Mouse (Mus musculus): ENCODE measurements around the gene Olfr319. TPM values are rescaled to one million over a fixed set of nuclear protein-coding genes. Genes with fewer than 3 reads are reported as not detected.

Gene Olfr319
- total and polyA plus RNA-seq, 3 experiments: 0.27 TPM; not detected in 2

DNA sequence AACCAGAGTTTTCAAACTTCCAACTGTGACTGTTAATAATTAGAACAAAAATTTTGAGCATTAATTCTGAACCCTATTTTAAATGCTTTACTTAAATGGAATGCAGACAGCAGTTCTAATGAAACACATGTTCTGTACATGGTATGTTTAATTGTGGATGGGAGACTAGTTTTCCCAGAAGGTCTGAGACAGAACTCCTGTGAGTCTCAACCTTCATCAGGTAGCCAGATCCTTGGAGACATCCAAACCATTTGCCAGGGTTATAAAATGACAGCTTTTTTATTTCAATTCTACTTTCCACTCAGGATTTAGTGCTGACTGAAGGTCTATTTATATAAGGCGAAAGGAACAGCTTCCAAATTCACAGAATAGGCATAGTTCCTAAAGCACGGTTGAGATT lies 53.5 kb downstream of the Olfr319 start, which contains the start of gene Olfr316:
Gene Olfr316, plus strand, starts transcription at position 301 of the 400 bp plus-strand sequence.
- TF ChIP-seq TAL1 (conservative IDR thresholded peaks at IDR 0.05; ENCODE audit: low read depth, low read length) (no peak), GATA1 (IDR thresholded peaks at IDR 0.05; ENCODE audit: borderline replicate concordance, low read length) (no peak), CTCF (IDR thresholded peaks at IDR 0.05; ENCODE audit: low read depth, low read length) (no peak), POLR2AphosphoS5 (IDR thresholded peaks at IDR 0.05; ENCODE audit: insufficient replicate concordance, low read depth, low read length) (no peak), GATA2 (IDR thresholded peaks at IDR 0.05; ENCODE audit: borderline replicate concordance, low read depth, low read length) (no peak)
- H3K4me3 ChIP-seq (ENCODE audit: low read depth, low read length): no peak within 1 kb of the TSS
- H3K9me3 ChIP-seq (replicated peaks): no peaks in the 10 kb centered on the region
- H3K36me3 ChIP-seq (replicated peaks): no peaks in the 10 kb centered on the region
- DNase-seq (ENCODE audit: low spot score): no peak
- no peak for ATAC-seq (ENCODE audit: extremely low read depth, insufficient number of reproducible peaks, low FRiP score, poor library complexity, severe bottlenecking)
- H3K27me3 ChIP-seq (ENCODE audit: insufficient read depth, low read length): no peaks in the 10 kb centered on the region
- H3K4me1 ChIP-seq (ENCODE audit: insufficient read depth, low read depth, low read length): no peaks in the 10 kb centered on the region

Other genes with a start within 250 kb of the Olfr319 start
Only the 20 nearest of the 30 such genes appear.
- not detected in 2 replicates for gene Olfr329-ps, start 152.7 kb upstream of the Olfr319 start, total RNA-seq (2014; fragmentation: Nextera tagmentation)
- gene Olfr329-ps, start 152.7 kb upstream of the Olfr319 start, total RNA-seq (2017): 0.29 TPM in 1 of 2 replicates, not detected in the other
- gene Olfr329-ps, start 152.7 kb upstream of the Olfr319 start, polyA plus RNA-seq (2012): not detected in 2 replicates
- not detected in 2 replicates for gene Olfr328, start 143.5 kb upstream of the Olfr319 start, total RNA-seq (2014; fragmentation: Nextera tagmentation)
- gene Olfr328, start 143.5 kb upstream of the Olfr319 start, total RNA-seq (2017): 0.16 and 0.29 TPM in 2 replicates
- not detected in 2 replicates for gene Olfr328, start 143.5 kb upstream of the Olfr319 start, polyA plus RNA-seq (2012)
- gene Olfr224, start 128.6 kb upstream of the Olfr319 start, total RNA-seq (2014; fragmentation: Nextera tagmentation): not detected in 2 replicates
- 0.11 TPM in 1 of 2 replicates, not detected in the other for gene Olfr224, start 128.6 kb upstream of the Olfr319 start, total RNA-seq (2017)
- not detected in 2 replicates for gene Olfr224, start 128.6 kb upstream of the Olfr319 start, polyA plus RNA-seq (2012)
- not detected in 2 replicates for gene Olfr325, start 121.4 kb upstream of the Olfr319 start, total RNA-seq (2014; fragmentation: Nextera tagmentation)
- gene Olfr325, start 121.4 kb upstream of the Olfr319 start, total RNA-seq (2017): 0.16 TPM in 1 of 2 replicates, not detected in the other
- gene Olfr325, start 121.4 kb upstream of the Olfr319 start, polyA plus RNA-seq (2012): not detected in 2 replicates
- not detected in 2 replicates for gene Olfr324, start 104.0 kb upstream of the Olfr319 start, total RNA-seq (2014; fragmentation: Nextera tagmentation)
- gene Olfr324, start 104.0 kb upstream of the Olfr319 start, total RNA-seq (2017): 0.06 and 0.11 TPM in 2 replicates
- gene Olfr324, start 104.0 kb upstream of the Olfr319 start, polyA plus RNA-seq (2012): not detected in 2 replicates
- gene 2210407C18Rik, start 83.1 kb upstream of the Olfr319 start, total RNA-seq (2014; fragmentation: Nextera tagmentation): not detected in 2 replicates
- gene 2210407C18Rik, start 83.1 kb upstream of the Olfr319 start, total RNA-seq (2017): not detected in 2 replicates
- gene 2210407C18Rik, start 83.1 kb upstream of the Olfr319 start, polyA plus RNA-seq (2012): not detected in 2 replicates
- not detected in 2 replicates for gene Olfr323, start 68.7 kb upstream of the Olfr319 start, total RNA-seq (2014; fragmentation: Nextera tagmentation)
- 0.05 TPM in 1 of 2 replicates, not detected in the other for gene Olfr323, start 68.7 kb upstream of the Olfr319 start, total RNA-seq (2017)
- not detected in 2 replicates for gene Olfr323, start 68.7 kb upstream of the Olfr319 start, polyA plus RNA-seq (2012)
- gene Trim58, start 58.7 kb upstream of the Olfr319 start, total RNA-seq (2014; fragmentation: Nextera tagmentation): 19.0 TPM in 1 of 2 replicates, not detected in the other
- gene Trim58, start 58.7 kb upstream of the Olfr319 start, total RNA-seq (2017): not detected in 2 replicates
- not detected in 2 replicates for gene Trim58, start 58.7 kb upstream of the Olfr319 start, polyA plus RNA-seq (2012)
- not detected in 2 replicates for gene Olfr322, start 40.4 kb upstream of the Olfr319 start, total RNA-seq (2014; fragmentation: Nextera tagmentation)
- gene Olfr322, start 40.4 kb upstream of the Olfr319 start, total RNA-seq (2017): under 0.01 and 0.16 TPM in 2 replicates
- gene Olfr322, start 40.4 kb upstream of the Olfr319 start, polyA plus RNA-seq (2012): not detected in 2 replicates
- not detected in 2 replicates for gene Olfr320, start 18.1 kb upstream of the Olfr319 start, total RNA-seq (2014; fragmentation: Nextera tagmentation)
- gene Olfr320, start 18.1 kb upstream of the Olfr319 start, total RNA-seq (2017): 0.06 TPM in 1 of 2 replicates, not detected in the other
- not detected in 2 replicates for gene Olfr320, start 18.1 kb upstream of the Olfr319 start, polyA plus RNA-seq (2012)
- 0.45 TPM in 1 of 2 replicates, not detected in the other for gene Olfr318, start 24.9 kb downstream of the Olfr319 start, total RNA-seq (2014; fragmentation: Nextera tagmentation)
- gene Olfr318, start 24.9 kb downstream of the Olfr319 start, total RNA-seq (2017): 0.06 and 0.33 TPM in 2 replicates
- not detected in 2 replicates for gene Olfr318, start 24.9 kb downstream of the Olfr319 start, polyA plus RNA-seq (2012)
- gene Olfr317, start 40.0 kb downstream of the Olfr319 start, total RNA-seq (2014; fragmentation: Nextera tagmentation): not detected in 2 replicates
- gene Olfr317, start 40.0 kb downstream of the Olfr319 start, total RNA-seq (2017): not detected in 2 replicates
- gene Olfr317, start 40.0 kb downstream of the Olfr319 start, polyA plus RNA-seq (2012): not detected in 2 replicates
- not detected in 2 replicates for gene Olfr316, start 53.6 kb downstream of the Olfr319 start, total RNA-seq (2014; fragmentation: Nextera tagmentation)
- gene Olfr316, start 53.6 kb downstream of the Olfr319 start, total RNA-seq (2017): 0.06 and 0.33 TPM in 2 replicates
- gene Olfr316, start 53.6 kb downstream of the Olfr319 start, polyA plus RNA-seq (2012): not detected in 2 replicates
- gene Olfr315, start 74.0 kb downstream of the Olfr319 start, total RNA-seq (2014; fragmentation: Nextera tagmentation): not detected in 2 replicates
- gene Olfr315, start 74.0 kb downstream of the Olfr319 start, total RNA-seq (2017): not detected in 2 replicates
- gene Olfr315, start 74.0 kb downstream of the Olfr319 start, polyA plus RNA-seq (2012): not detected in 2 replicates
- gene Olfr314, start 83.8 kb downstream of the Olfr319 start, total RNA-seq (2014; fragmentation: Nextera tagmentation): not detected in 2 replicates
- 0.05 and 0.06 TPM in 2 replicates for gene Olfr314, start 83.8 kb downstream of the Olfr319 start, total RNA-seq (2017)
- not detected in 2 replicates for gene Olfr314, start 83.8 kb downstream of the Olfr319 start, polyA plus RNA-seq (2012)
- gene Fam183b, start 102.8 kb downstream of the Olfr319 start, total RNA-seq (2014; fragmentation: Nextera tagmentation): not detected in 2 replicates
- gene Fam183b, start 102.8 kb downstream of the Olfr319 start, total RNA-seq (2017): not detected in 2 replicates
- gene Fam183b, start 102.8 kb downstream of the Olfr319 start, polyA plus RNA-seq (2012): not detected in 2 replicates
- not detected in 2 replicates for gene Olfr313, start 115.8 kb downstream of the Olfr319 start, total RNA-seq (2014; fragmentation: Nextera tagmentation)
- gene Olfr313, start 115.8 kb downstream of the Olfr319 start, total RNA-seq (2017): 0.11 TPM in 1 of 2 replicates, not detected in the other
- gene Olfr313, start 115.8 kb downstream of the Olfr319 start, polyA plus RNA-seq (2012): not detected in 2 replicates
- gene Olfr312, start 130.1 kb downstream of the Olfr319 start, total RNA-seq (2014; fragmentation: Nextera tagmentation): not detected in 2 replicates
- gene Olfr312, start 130.1 kb downstream of the Olfr319 start, total RNA-seq (2017): 0.05 and 0.64 TPM in 2 replicates
- gene Olfr312, start 130.1 kb downstream of the Olfr319 start, polyA plus RNA-seq (2012): not detected in 2 replicates
- not detected in 2 replicates for gene Olfr311, start 140.1 kb downstream of the Olfr319 start, total RNA-seq (2014; fragmentation: Nextera tagmentation)
- 0.33 TPM in 1 of 2 replicates, not detected in the other for gene Olfr311, start 140.1 kb downstream of the Olfr319 start, total RNA-seq (2017)
- gene Olfr311, start 140.1 kb downstream of the Olfr319 start, polyA plus RNA-seq (2012): not detected in 2 replicates
- gene Gm12258, start 148.0 kb downstream of the Olfr319 start, total RNA-seq (2014; fragmentation: Nextera tagmentation): 13.9 and 15.1 TPM in 2 replicates
- 8.7 and 8.8 TPM in 2 replicates for gene Gm12258, start 148.0 kb downstream of the Olfr319 start, total RNA-seq (2017)
- 0.21 and 0.62 TPM in 2 replicates for gene Gm12258, start 148.0 kb downstream of the Olfr319 start, polyA plus RNA-seq (2012)